Mouse (Mus musculus) liver (tissue): ENCODE data around the gene Gm28891.
"Not testable (repeated sequence)": the region's sequence is repeated elsewhere in the genome, so short reads cannot be mapped to it uniquely, and the experiment has no call there.

Source experiments
- DNase-seq: peaks from one replicate; pipeline ENCODE4 v3.0.0-alpha.2; 2020; ENCODE audit warnings: mixed read lengths

Gene Gm28891

DNA sequence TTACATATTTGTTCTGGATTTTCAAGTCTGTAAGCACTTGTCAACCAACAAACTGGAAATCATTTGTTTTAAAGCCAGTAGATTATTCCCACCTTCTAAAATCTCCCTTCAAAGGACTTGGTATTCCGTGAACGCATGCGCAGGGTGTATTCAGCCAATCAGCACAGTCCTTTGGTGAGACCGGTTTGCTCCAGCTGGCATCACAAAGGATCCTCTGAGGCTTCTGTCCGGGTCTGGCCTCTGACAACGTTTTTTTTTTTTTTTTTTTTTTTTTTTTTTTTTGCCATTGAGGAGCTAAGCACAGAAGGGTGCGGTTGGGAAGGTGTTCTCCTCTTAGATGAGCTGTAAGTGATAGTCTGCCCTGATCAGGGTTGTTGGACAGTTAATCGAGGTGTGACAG, at the start of gene Gm28891:
Gm28891 (plus strand) TSS at position 301 of the 400 bp plus-strand sequence.
- DNase-seq: not testable (repeated sequence)
